Mouse (Mus musculus) spleen, adult 2 months (tissue): ENCODE data around the gene Mrpl58.

Experiments
- CTCF ChIP-seq: fragments of 200-500 bp; IDR thresholded peaks from 2 replicates; pipeline ENCODE4 v1.5.1; 2011; ENCODE audit warnings: mild to moderate bottlenecking, inconsistent platforms; ENCODE audit not compliant: insufficient read depth, insufficient read length, insufficient replicate concordance; ENCODE audit errors: extremely low read depth
- POLR2A ChIP-seq: fragments of 200-500 bp; IDR thresholded peaks from 2 replicates; pipeline ENCODE4 v1.6.1; 2011; ENCODE audit warnings: low read depth, low read length, inconsistent platforms

DNA sequence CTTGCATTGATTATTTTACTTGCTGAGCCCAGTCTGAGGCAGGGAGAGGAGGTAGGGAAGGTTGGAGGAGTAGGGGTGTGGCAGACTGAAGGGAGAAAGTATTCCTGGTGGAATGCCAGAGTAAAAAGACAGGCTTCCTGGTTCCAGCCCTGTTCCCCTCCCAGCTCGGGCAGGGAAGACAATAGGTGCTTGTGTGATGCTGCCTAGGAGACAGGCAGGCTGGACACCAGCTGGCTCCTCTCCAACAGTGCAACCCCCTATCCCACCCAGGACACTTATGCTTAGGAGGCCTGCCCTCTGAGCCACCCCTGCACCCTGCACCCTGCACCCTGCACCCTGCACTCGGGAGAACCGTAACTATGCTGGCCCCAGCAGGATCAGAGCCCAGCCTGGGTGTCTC, 44.3 kb upstream of the Mrpl58 start:
- TF ChIP-seq CTCF (no peak), POLR2A (no peak)
